Mouse (Mus musculus) testis, adult 2 months (tissue): ENCODE results near the gene Fyttd1.

Source experiments
- CTCF ChIP-seq: fragments of 200-500 bp; IDR thresholded peaks from 2 replicates; pipeline ENCODE4 v1.5.1; 2012; ENCODE audit warnings: low read depth, mild to moderate bottlenecking, inconsistent platforms, low read length, moderate library complexity; ENCODE audit not compliant: control insufficient read depth, insufficient read depth, insufficient replicate concordance
- POLR2A ChIP-seq: fragments of 200-500 bp; IDR thresholded peaks from 2 replicates; pipeline ENCODE4 v1.6.1; 2012; ENCODE audit warnings: low read depth, mild to moderate bottlenecking, inconsistent platforms, low read length, moderate library complexity; ENCODE audit not compliant: control insufficient read depth

DNA sequence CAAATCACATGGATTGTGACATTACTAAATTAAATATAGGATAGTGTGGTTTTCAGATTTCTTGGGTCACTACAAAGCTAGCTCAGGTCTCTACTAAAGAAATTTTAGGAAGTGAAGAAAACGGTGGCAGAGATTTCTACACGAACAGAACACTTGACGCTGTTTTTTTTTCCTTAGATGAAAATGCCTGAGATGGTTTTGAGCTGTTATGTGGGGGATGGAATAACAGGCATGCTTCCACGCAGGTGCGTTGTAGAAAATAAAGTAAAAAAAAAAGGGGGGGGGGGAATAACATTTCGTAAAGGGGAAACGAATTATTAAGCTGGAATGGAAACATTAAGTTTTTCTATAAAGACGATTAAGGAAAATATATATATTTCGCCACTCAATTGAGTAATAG is 469 bp upstream of the Fyttd1 start:
- TF ChIP-seq CTCF (no peak), POLR2A (no peak)
